Mouse (Mus musculus) embryo, embryonic 10.5 days (tissue): ENCODE results near the gene Fstl1.
A peak's percentile ranks its signal among the peaks of the same experiment; 100 is the strongest.

ENCODE experiments used
- DNase-seq: peaks from one replicate; pipeline ENCODE4 v3.0.0-alpha.2; 2015; ENCODE audit warnings: low spot score

Fstl1 gene

DNA sequence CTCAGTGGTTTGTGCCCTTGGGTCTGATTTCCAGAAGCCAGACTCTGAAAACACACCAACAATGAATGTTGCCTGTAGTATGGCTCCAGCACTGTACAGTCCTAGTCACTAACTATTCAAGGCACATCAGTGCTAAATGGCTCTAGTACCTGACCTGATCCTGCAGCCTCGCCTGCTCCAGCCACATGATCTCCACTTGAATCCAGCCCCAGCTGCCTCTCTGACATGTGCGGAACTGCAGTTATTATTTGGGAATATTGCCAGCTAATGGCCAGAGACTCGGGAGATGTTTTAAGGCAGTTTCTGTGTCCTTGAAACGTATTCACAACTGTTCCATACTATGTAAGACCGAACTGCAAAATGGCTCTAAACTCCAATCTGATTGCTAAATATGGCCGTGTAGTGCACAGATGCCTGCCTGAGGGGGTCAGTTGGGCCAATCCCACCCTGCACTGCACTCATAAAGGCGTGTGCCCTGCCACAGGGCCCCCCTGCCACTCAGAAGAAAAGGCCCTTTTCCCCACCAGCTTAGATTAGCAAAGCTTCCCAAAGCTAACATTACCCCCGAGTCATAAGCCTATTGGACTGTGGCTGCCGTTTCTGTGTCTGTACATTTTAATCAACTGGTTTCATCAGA is 11.0 kb downstream of the Fstl1 start:
- no peak for DNase-seq

DNA sequence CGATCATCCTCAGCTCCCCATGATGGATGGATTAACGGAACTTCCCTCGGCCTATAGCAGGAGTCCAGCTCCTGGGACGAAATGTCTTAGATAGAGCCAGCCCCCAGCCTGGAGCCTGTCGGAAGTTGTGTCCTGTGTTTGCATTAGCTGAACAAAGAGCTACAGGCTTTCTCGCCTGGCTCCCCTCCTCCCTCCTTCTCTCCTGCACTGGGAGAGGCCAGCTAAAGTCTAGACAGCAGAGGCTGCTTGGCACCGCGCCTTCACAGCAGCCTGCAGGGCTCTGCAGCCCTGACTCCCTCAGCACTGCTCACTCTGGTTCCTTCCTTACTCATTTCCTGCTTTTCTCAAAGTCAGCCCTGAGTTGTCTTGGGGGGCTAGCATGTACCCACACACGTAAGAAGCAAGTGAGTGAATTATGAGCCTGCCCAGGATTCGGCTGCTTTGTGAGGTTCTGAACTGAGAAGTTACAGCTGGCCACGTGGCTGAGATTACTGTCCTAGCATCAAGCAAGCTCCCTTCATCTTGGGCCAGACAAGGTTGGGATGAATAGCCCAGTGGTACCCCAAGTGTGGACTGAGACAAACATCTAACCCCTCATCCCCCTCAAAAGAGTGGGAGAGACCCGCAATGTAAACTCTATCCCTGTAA is 11.8 kb downstream of the Fstl1 start:
- peak; percentile 83 for DNase-seq

GRCm38 (mm10) chr16:37789015-37789381 is 12.3 kb downstream of the Fstl1 start:
- DNase-seq = no peak

DNA sequence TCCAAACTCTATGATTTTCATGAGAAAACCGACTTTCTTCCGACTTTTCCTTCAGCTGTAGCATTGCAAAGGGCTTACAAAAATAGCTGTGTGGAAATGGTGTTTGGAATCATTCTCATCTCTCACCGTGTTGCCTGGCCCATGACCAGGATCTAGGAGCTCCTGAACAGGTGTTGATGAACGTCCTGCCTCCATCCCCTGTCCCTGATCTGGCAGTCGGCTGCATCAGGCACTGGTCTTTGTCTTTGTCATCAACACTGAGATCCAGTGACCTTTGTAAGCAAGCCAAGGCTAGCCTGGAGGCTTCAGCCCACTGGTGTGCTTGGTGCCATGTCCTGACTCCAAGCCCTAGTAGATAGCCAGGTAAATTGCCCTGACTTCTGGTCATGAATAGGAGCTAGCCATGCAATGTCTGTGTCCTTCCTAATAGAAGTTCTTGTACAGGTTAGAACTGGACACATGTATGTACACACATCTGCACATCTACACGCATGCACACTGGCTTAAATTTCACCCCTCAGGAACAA is 12.8 kb downstream of the Fstl1 start:
- DNase-seq = no peak

DNA sequence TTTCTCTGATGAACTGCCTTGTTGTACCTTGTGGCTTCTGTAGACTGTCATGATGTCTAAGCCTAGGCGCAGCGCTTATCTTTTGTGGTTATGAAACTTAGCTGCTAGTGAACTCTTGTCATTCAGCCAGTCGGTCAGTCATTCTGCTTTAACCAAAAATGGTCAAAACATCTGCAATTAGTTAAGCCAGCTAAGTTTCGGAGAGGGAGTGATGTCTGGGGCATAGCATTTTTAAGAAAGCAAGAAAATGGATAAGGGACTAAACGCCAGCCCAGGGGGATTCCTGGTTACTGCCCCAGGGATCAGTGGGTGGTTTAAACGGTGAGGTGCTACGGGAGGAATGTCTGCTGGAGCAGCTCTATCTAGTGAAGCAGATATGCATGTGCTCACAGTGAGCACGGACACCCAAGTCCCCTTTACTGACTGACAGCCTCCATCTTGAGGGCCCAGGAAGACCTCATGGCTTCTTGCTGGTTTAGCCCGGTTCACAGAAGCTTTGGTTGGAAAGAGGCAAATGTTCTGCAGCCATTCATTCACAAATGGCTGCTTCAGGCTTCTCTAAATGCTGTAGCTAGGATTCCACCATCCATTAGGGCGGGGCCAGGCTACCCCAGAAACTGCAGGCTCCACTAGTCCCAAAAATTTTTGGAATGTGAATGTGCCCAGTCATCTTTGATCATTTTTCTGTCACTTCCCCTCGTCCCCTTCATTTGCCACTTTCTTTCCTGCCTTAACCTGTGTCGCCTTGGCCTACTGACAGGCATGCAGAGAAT is 13.5 kb downstream of the Fstl1 start:
- no peak for DNase-seq

DNA sequence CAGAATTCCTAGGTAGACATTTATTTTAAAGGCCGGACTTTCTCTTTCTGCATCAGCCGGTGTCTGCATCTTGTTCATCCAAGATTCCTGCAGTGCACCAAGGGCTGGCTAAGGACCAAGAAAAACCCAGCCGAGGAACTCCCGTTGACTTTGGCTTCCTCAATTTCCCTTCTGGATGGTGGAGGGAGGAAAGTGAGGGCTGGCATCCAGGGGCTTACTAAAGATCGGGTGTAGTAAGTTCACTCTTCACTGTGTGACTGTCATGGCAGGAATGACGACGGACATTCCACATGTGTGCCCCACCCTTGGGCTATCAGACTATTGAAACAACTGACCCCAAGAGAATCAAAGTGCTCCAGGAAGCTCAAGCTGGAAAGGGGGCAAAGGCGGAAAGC is 14.1 kb downstream of the Fstl1 start:
- DNase-seq = no peak

GRCm38 (mm10) chr16:37795651-37796150 is 19.0 kb downstream of the Fstl1 start:
- no peak for DNase-seq

DNA sequence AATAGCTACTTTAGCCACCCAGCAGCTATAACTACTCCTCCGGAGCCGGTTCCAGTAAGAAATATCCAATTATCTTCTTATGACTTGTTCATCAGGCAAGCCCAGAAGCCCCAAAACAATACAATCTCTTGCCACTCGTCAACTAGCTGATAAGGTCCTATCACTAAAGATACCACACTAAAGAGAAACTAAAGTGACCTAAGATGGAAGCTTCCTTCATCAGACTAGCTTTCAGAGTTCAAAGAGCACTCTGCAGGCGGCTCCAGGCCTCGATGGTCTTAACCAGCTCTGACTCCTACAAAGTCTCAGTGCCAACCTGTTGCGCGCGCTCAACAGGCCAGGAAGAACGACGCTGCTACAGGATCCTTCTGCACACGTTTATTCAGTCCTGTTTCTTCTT is 19.6 kb downstream of the Fstl1 start:
- no peak for DNase-seq

GRCm38 (mm10) chr16:37801097-37801496 is 24.4 kb downstream of the Fstl1 start:
- DNase-seq = no peak

DNA sequence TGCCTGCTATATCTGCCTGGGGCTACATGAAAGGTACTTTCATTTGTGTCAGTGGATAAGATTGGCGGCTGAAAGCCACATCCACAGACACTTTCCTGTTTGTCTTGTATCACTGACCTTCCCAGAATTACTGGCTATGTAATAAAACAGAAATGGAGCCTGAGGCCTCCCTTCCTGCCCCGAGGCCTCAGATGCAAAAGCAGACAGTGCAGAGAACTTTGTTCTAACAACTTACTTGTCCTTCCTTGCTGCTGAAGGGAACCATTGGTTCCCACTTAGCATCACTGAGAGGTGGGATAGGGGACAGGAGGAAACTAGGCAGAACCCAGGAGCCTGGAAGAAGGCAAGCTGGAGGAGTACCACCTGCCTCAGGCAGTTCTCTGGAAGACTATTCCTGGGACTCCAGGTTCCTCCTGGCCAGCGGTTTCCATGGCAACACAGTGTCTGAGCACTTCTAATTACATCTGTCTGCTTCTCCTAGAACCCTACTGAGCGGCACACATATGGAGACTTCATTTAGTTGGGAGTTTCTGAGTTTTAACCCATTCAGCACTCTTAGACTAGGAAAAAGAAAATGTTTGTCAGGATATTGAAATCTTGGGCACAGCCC is 26.1 kb downstream of the Fstl1 start:
- DNase-seq = peak; percentile 66

GRCm38 (mm10) chr16:37803387-37803950 is 26.8 kb downstream of the Fstl1 start:
- no peak for DNase-seq

GRCm38 (mm10) chr16:37805746-37806495 is 29.2 kb downstream of the Fstl1 start:
- DNase-seq = no peak

DNA sequence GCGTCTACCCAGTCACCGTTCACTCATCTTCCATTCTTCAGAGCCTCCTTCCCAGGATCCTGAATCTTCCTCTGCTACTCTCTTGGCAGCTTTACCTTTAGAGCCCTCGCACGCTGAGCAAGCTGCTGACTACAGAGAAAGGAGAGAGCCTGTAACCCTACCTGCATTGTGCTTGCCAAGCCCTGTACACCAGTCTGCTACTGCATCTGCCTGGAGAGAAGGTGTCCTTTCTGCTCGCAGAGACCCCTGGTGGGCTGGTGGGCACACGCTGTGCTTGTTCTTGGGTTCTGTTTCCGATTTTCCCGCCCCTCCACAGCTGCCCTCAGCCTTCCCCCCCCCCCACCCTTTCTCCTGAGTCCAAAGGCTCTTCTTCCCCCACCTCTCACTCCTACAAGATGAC is 30.6 kb downstream of the Fstl1 start:
- no peak for DNase-seq

DNA sequence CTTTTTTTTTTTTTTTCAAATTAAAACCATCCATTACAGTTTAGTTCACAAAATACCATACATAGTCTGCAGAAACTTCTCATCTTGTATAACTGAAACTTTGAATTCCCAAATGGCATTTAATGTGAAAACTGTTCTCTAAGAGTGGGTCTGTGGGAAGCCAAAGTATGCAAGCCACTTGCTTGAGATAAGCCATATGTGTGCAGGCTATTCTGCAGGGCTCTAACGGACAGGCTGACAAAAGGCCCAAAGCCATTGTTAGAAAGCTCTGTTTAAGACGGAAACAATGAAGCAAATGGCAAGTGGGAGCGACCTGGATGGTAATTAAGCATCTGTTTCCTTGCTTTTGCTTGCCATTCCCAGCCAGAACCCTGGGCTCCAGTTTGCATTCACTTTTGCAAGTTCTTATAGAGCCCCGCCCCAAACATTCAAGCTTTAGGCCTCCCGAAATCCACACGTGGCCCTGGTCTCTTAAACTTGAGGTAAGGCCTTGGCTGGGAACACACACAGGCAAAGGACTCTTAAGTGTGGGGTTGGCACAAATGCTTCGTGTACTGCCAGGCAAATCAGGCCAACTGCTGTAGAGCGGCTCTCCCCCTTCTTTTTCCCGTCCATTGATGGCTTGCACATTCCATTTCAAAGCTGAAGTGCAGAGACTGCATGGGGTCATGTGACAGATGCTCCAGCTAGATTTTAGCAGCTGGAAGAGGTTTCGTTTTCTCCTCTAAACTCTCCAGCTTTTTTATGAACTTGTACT is 32.4 kb downstream of the Fstl1 start:
- peak; percentile 46 for DNase-seq

GRCm38 (mm10) chr16:37809623-37809992 is 32.9 kb downstream of the Fstl1 start:
- no peak for DNase-seq

DNA sequence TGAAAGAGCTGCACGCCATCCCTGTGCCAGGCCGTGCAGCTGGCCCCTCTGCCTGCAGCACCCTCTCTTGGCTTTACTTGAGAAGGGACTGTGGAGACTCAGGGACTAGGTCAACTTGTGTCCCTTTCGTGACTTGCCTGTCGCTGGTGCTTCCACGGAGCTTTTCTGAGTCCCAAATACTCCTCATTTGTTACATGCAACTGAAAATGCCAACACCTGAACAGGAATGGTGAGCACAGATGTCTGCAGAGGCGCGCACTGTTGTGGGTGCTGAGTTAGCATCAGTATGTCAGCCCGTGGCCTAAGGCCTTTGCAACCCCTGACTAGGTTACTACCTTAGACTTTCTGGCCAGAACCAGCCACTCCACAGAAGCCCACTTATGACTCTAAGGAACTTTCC is 35.2 kb downstream of the Fstl1 start:
- DNase-seq = no peak

GRCm38 (mm10) chr16:37812474-37812886 is 35.8 kb downstream of the Fstl1 start:
- peak; percentile 39 for DNase-seq

GRCm38 (mm10) chr16:37813691-37814382 is 37.2 kb downstream of the Fstl1 start:
- DNase-seq = peak; percentile 31

DNA sequence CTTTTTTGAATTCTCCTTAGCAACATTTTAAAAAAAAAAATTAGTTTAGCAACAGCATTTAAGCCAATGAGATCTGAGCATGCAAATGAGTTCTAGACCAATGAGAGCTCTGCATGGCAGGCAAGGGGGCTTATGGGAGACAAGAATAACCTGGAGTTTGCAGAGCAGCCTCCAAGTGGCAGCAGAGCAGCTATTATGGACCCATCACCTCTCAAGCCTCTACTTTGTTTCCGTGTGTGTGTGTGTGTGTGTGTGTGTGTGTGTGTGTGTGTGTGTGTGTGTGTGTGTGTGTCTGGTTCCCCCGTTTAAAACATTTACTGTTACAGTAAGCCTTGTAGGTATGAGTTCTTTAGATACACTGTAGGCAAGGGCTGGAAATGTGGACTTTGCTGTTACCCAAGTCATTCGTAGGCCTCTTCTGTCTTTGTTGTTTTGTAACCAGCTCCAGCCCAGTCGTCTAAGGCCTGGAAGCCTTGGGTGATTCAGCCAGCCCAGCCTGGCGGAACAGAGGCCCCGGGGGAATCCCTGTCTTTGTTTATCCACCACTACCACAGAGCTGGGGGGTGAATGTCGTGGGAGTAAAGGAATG is 37.8 kb downstream of the Fstl1 start:
- DNase-seq = peak; percentile 88

DNA sequence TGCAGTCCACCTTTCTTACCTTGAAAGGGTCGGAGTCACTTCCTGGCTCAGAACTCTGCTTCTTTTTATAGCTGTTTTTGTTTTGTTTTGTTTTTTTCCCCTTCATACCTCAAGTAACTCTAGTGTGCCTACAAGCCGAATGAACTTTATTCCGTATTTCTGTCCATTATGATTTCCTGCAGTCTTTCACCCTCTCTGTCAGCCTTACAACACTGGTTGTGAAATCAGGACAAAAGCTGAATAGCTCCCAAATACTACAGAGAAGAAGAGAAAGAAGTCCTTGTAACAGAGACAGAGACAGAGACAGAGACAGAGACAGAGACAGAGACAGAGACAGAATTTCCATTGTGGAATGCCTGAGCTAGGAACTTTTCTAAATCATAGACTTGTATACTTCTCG is 41.3 kb downstream of the Fstl1 start:
- no peak for DNase-seq
